In genomic region chr13:30221316-30221715, GRCm38 (mm10) we compare ENCODE assay signal across 16 mouse cellular contexts.
A peak's percentile ranks its signal among the peaks of the same experiment; 100 is the strongest.
DNase-seq lines count a peak whose midpoint lies in the region; ATAC-seq and TF ChIP-seq lines count a peak whose summit lies in the region.
"Had no signal": no experiment of that assay in that cellular context is flagged by ENCODE, and none has a peak within 500 bp of the region (broad histone marks: within the 10 kb centered on the region; RNA-seq: fewer than 3 reads in every experiment).

No protein-coding gene starts in this region.

- no peak overlapping the region for H3K9ac ChIP-seq in lung, embryonic 16.5 days (ENCODE audit: low read length)
- H3K9ac ChIP-seq in embryonic facial prominence, embryonic 14.5 days (ENCODE audit: low read depth, low read length): no peak overlapping the region
- H3K9ac ChIP-seq: heart, embryonic 13.5 days; liver, embryonic 15.5 days had no signal

- peak; percentile 60; the same call in 1 of the 2 replicates for ATAC-seq in lung, embryonic 16.5 days (ENCODE audit: low read depth)
- peak; percentile 84; the same call in 1 of the 2 replicates for ATAC-seq in embryonic facial prominence, embryonic 14.5 days (ENCODE audit: low read depth)

- WGBS in lung, embryonic 16.5 days: 26% methylated on average over 3 of the region's 3 CpGs
- WGBS in embryonic facial prominence, embryonic 14.5 days: 13% methylated on average over 3 of the region's 3 CpGs

- H3K4me3 ChIP-seq in lung, embryonic 16.5 days (ENCODE audit: low read length): no peak overlapping the region
- no peak overlapping the region for H3K4me3 ChIP-seq in embryonic facial prominence, embryonic 14.5 days (ENCODE audit: low read depth, low read length)
- no peak overlapping the region for H3K4me3 ChIP-seq in myocyte
- H3K4me3 ChIP-seq: heart, embryonic 13.5 days; hindbrain, embryonic 10.5 days; liver, embryonic 15.5 days; megakaryocyte, embryonic 14.5 days had no signal

- peak overlapping the region; percentile 31 for H3K27ac ChIP-seq in lung, embryonic 16.5 days (ENCODE audit: low read length)
- H3K27ac ChIP-seq in embryonic facial prominence, embryonic 14.5 days (replicated peaks; ENCODE audit: low read depth, low read length): peak overlapping the region; percentile 57
- H3K27ac ChIP-seq: heart, embryonic 13.5 days; liver, embryonic 15.5 days had no signal

- H3K9me3 ChIP-seq in lung, embryonic 16.5 days (ENCODE audit: control insufficient read depth, low read length): no peaks in the 10 kb centered on the region
- no peaks in the 10 kb centered on the region for H3K9me3 ChIP-seq in embryonic facial prominence, embryonic 14.5 days (ENCODE audit: control insufficient read depth, low read length)
- H3K9me3 ChIP-seq: heart, embryonic 13.5 days; hindbrain, embryonic 10.5 days; liver, embryonic 15.5 days had no signal

- H3K79me2 ChIP-seq in myocyte (ENCODE audit: control insufficient read depth, insufficient read depth): no peaks in the 10 kb centered on the region

- H3K4me2 ChIP-seq in lung, embryonic 16.5 days (ENCODE audit: low read depth, low read length): no peak overlapping the region
- H3K4me2 ChIP-seq in embryonic facial prominence, embryonic 14.5 days (ENCODE audit: low read depth, low read length): no peak overlapping the region
- peak overlapping the region; percentile 55 for H3K4me2 ChIP-seq in myocyte (ENCODE audit: low read depth)
- H3K4me2 ChIP-seq: heart, embryonic 13.5 days; liver, embryonic 15.5 days had no signal

- no peak for TF ChIP-seq POLR2A in myocyte (IDR thresholded peaks at IDR 0.05; ENCODE audit: insufficient read length, low read depth)

- peak; percentile 62 for DNase-seq in embryo, embryonic 10 days (ENCODE audit: low spot score)
- DNase-seq in embryo, embryonic 9.5 days (ENCODE audit: extremely low spot score): no peak
- no peak for DNase-seq in lung, postnatal 10 days
- peak; percentile 91 for DNase-seq in embryonic facial prominence, embryonic 14.5 days (ENCODE audit: low spot score)
- DNase-seq in layer of hippocampus, postnatal 14 days (ENCODE audit: low spot score in 2 of 2): no peak
- DNase-seq in B cell, adult 2 months: no peak
- DNase-seq: adrenal gland, adult 2 months; cerebellum, adult 9-10 months; gastrocnemius, postnatal 25 days; kidney, adult 18-20 months had no signal

- H3K36me3 ChIP-seq in lung, embryonic 16.5 days (ENCODE audit: control insufficient read depth, insufficient read depth, low read length): peaks cover 7% of the 10 kb centered on the region; the same call in 1 of the 2 replicates
- H3K36me3 ChIP-seq in embryonic facial prominence, embryonic 14.5 days (ENCODE audit: control insufficient read depth, insufficient read depth, low read length): 0 out of 2 replicates have a peak, but pooled peaks cover 6% of the 10 kb centered on the region
- no peaks in the 10 kb centered on the region for H3K36me3 ChIP-seq in myocyte (ENCODE audit: control insufficient read depth, insufficient read depth)
- H3K36me3 ChIP-seq: liver, embryonic 15.5 days had no signal

- no peak overlapping the region for H3ac ChIP-seq in myocyte (ENCODE audit: control insufficient read depth, insufficient read length)

- no peaks in the 10 kb centered on the region for H3K27me3 ChIP-seq in lung, embryonic 16.5 days (ENCODE audit: control insufficient read depth, insufficient read depth, low read depth, low read length)
- H3K27me3 ChIP-seq in embryonic facial prominence, embryonic 14.5 days (replicated peaks; ENCODE audit: control insufficient read depth, insufficient read depth, low read length): no peaks in the 10 kb centered on the region
- H3K27me3 ChIP-seq in myocyte (ENCODE audit: control insufficient read depth, insufficient read depth, insufficient read length): no peaks in the 10 kb centered on the region
- H3K27me3 ChIP-seq: heart, embryonic 13.5 days; liver, embryonic 15.5 days; megakaryocyte, embryonic 14.5 days had no signal

- H3K4me1 ChIP-seq in lung, embryonic 16.5 days (replicated peaks; ENCODE audit: control insufficient read depth, insufficient read depth, low read length): no peaks in the 10 kb centered on the region; the same call in 1 of the 2 replicates
- peaks cover 12% of the 10 kb centered on the region for H3K4me1 ChIP-seq in embryonic facial prominence, embryonic 14.5 days (ENCODE audit: control insufficient read depth, insufficient read depth, low read length)
- H3K4me1 ChIP-seq: liver, embryonic 15.5 days; megakaryocyte, embryonic 14.5 days had no signal

TF ChIP-seq in myocyte, 11 proteins besides CTCF, POLR2A, EP300 and RAD21:
- TF ChIP-seq SRF (IDR thresholded peaks at IDR 0.05; ENCODE audit: control insufficient read depth, insufficient read length, low read depth) (no peak), USF1 (IDR thresholded peaks at IDR 0.05; ENCODE audit: low read depth) (no peak), MYOD1 (IDR thresholded peaks at IDR 0.05; ENCODE audit: control insufficient read depth in 1 of 3, insufficient read length in 2 of 3, low read depth in 2 of 3) (no peak), POLR2AphosphoS2 (IDR thresholded peaks at IDR 0.05; ENCODE audit: insufficient read length, low read depth) (no peak), MAX (IDR thresholded peaks at IDR 0.05; ENCODE audit: low read depth) (no peak), MYOG (IDR thresholded peaks at IDR 0.05; ENCODE audit: control insufficient read depth in 1 of 3, insufficient read depth in 1 of 3, insufficient read length in 2 of 3, low read depth in 2 of 3) (no peak), TCF3 (IDR thresholded peaks at IDR 0.05; ENCODE audit: insufficient read length, low read depth) (no peak), E2F4 (IDR thresholded peaks at IDR 0.05; ENCODE audit: insufficient read depth) (no peak), TCF12 (IDR thresholded peaks at IDR 0.05; ENCODE audit: insufficient read depth, poor library complexity, severe bottlenecking) (no peak), CEBPB (IDR thresholded peaks at IDR 0.05; ENCODE audit: insufficient read depth, poor library complexity, severe bottlenecking) (no peak), REST (IDR thresholded peaks at IDR 0.05; ENCODE audit: insufficient read depth, insufficient read length) (no peak)

Comparison
In these comparisons a context has a peak if more than half of its experiments do, and no peak if none do; other contexts are left out.
1. DNase-seq: peak in embryo, embryonic 10 days (single experiment) and embryonic facial prominence, embryonic 14.5 days (single experiment); none in embryo, embryonic 9.5 days (single experiment), lung, postnatal 10 days (single experiment), layer of hippocampus, postnatal 14 days (0 of 2) and B cell, adult 2 months (0 of 2).